Mouse (Mus musculus): ENCODE measurements around the gene Gramd1b. TPM values are rescaled to one million over a fixed set of nuclear protein-coding genes. Genes with fewer than 3 reads are reported as not detected.

Gramd1b gene
- 10 to 100 TPM; 54.5 to 79.2 TPM for total RNA-seq (2023)

GRCm38 (mm10) chr9:40531027-40531621 is at the start of gene Gramd1b:
Gene Gramd1b (minus strand): TSS chr9:40531383.

GRCm38 (mm10) chr9:40269103-40269861 is 261.9 kb downstream of the Gramd1b start, which contains the start of gene Scn3b:
Gene Scn3b (plus strand): TSS chr9:40269217.

Other genes starting within 250 kb of the Gramd1b start
- gene Gm21915, start 139.2 kb upstream of the Gramd1b start, total RNA-seq (2023) = not detected
- under 1 TPM; 0.50 to 0.60 TPM for gene Clmp, start 154.6 kb upstream of the Gramd1b start, total RNA-seq (2023)